Mouse (Mus musculus): ENCODE measurements around the gene Ttc17. TPM values are rescaled to one million over a fixed set of nuclear protein-coding genes. Genes with fewer than 3 reads are reported as not detected.

Ttc17 gene
- 14.9 and 16.6 TPM in 2 replicates for polyA plus RNA-seq (2012; rRNA removed)

GRCm38 (mm10) chr2:94406083-94406957, at the start of gene Ttc17:
TSS of gene Ttc17 (minus strand) at chr2:94406689.

Other genes starting within 250 kb of the Ttc17 start
- 15.8 and 22.8 TPM in 2 replicates for gene Hsd17b12, start 248.7 kb downstream of the Ttc17 start, polyA plus RNA-seq (2012; rRNA removed)
- gene Api5, start 31.4 kb upstream of the Ttc17 start, polyA plus RNA-seq (2012; rRNA removed) = 37.5 and 39.6 TPM in 2 replicates